Mouse (Mus musculus) cerebellum, postnatal 4 days (tissue): ENCODE measurements around the gene Maml2.

Experiments used
- DNase-seq, 2 experiments: peaks; one replicate each; pipeline ENCODE4 v3.0.0; 2022; ENCODE audit warnings: low spot score in 2 of 2, mixed read lengths in 1 of 2

The Maml2 gene

GRCm38 (mm10) chr9:13566154-13566885 lies 268.6 kb downstream of the Maml2 start:
- DNase-seq: no peak

GRCm38 (mm10) chr9:13569023-13569422 lies 271.3 kb downstream of the Maml2 start:
- no peak for DNase-seq

- DNase-seq: no peak
Measured at GRCm38 (mm10) chr9:13572847-13573246, 275.1 kb downstream of the Maml2 start.

- no peak for DNase-seq
Measured at GRCm38 (mm10) chr9:13574059-13574458, 276.3 kb downstream of the Maml2 start.

- no peak for DNase-seq
Measured at GRCm38 (mm10) chr9:13574913-13575312, 277.2 kb downstream of the Maml2 start.

GRCm38 (mm10) chr9:13577150-13577549 lies 279.4 kb downstream of the Maml2 start:
- DNase-seq: no peak

GRCm38 (mm10) chr9:13581184-13581583 lies 283.4 kb downstream of the Maml2 start:
- DNase-seq: no peak

GRCm38 (mm10) chr9:13583952-13584351 lies 286.2 kb downstream of the Maml2 start:
- no peak for DNase-seq

GRCm38 (mm10) chr9:13584435-13584834 lies 286.7 kb downstream of the Maml2 start:
- no peak for DNase-seq

GRCm38 (mm10) chr9:13587085-13587933 lies 289.6 kb downstream of the Maml2 start:
- no peak for DNase-seq

- DNase-seq: no peak
Measured at GRCm38 (mm10) chr9:13588786-13589185, 291.0 kb downstream of the Maml2 start.

GRCm38 (mm10) chr9:13592701-13593100 lies 294.9 kb downstream of the Maml2 start:
- DNase-seq: no peak

- DNase-seq: no peak
Measured at GRCm38 (mm10) chr9:13597736-13598135, 300.0 kb downstream of the Maml2 start.

- no peak for DNase-seq
Measured at GRCm38 (mm10) chr9:13598596-13599333, 301.0 kb downstream of the Maml2 start.

- DNase-seq: no peak
Measured at GRCm38 (mm10) chr9:13599334-13599614, 301.5 kb downstream of the Maml2 start.

- no peak for DNase-seq
Measured at GRCm38 (mm10) chr9:13599800-13600199, 302.0 kb downstream of the Maml2 start.

GRCm38 (mm10) chr9:13601729-13602128 lies 304.0 kb downstream of the Maml2 start:
- no peak for DNase-seq

GRCm38 (mm10) chr9:13603533-13604143 lies 305.9 kb downstream of the Maml2 start:
- no peak for DNase-seq

GRCm38 (mm10) chr9:13607609-13608185 lies 309.9 kb downstream of the Maml2 start:
- DNase-seq: no peak

GRCm38 (mm10) chr9:13608532-13609071 lies 310.8 kb downstream of the Maml2 start:
- DNase-seq: no peak

GRCm38 (mm10) chr9:13611561-13611960 lies 313.8 kb downstream of the Maml2 start:
- DNase-seq: no peak
